Mouse (Mus musculus): ENCODE measurements at regions not wholly inside any gene's neighbourhood (a gene's known extent, or its start where the extent isn't known, plus 50 kb on each side); places are given as distances from the start of the nearest gene placed in this dataset.
"Not testable (repeated sequence)": the region's sequence is repeated elsewhere in the genome, so short reads cannot be mapped to it uniquely, and the experiment has no call there.

- intact Hi-C loops (cut with DNase I), result no loop called here
- no peak for DNase-seq (ENCODE audit: low spot score in 2 of 2)
These were observed 346.7 kb downstream of the Samd5 start for GRCm38 (mm10) chr10:9328324-9328723.

- DNase-seq (ENCODE audit: low spot score in 2 of 2); intact Hi-C loops (cut with DNase I): not testable (repeated sequence)
These were observed 347.1 kb downstream of the Samd5 start for GRCm38 (mm10) chr10:9327881-9328280.

- no peak for DNase-seq (ENCODE audit: low spot score in 2 of 2)
- intact Hi-C loops (cut with DNase I), result no loop called here
These were observed 362.7 kb downstream of the Samd5 start for GRCm38 (mm10) chr10:9312326-9312725.

GRCm38 (mm10) chr10:9310346-9310745, 364.7 kb downstream of the Samd5 start:
- DNase-seq (ENCODE audit: low spot score in 2 of 2), result no peak
- intact Hi-C loops (cut with DNase I), result no loop called here

- no peak for DNase-seq (ENCODE audit: low spot score in 2 of 2)
- intact Hi-C loops (cut with DNase I), result no loop called here
These were observed 379.0 kb downstream of the Samd5 start for GRCm38 (mm10) chr10:9296055-9296454.

- DNase-seq (ENCODE audit: low spot score in 2 of 2), result no peak
These were observed 379.7 kb downstream of the Samd5 start for GRCm38 (mm10) chr10:9295269-9295668.

GRCm38 (mm10) chr10:9294620-9295019, 380.4 kb downstream of the Samd5 start:
- DNase-seq (ENCODE audit: low spot score in 2 of 2), result peak in 1 of 2 experiments; percentile 29
- intact Hi-C loops (cut with DNase I), result no loop called here

More at GRCm38 (mm10) chr10:9295269-9295668, 379.7 kb downstream of the Samd5 start:
- intact Hi-C loops (cut with DNase I), result no loop called here

GRCm38 (mm10) chr10:9291456-9292146, 383.4 kb downstream of the Samd5 start:
- DNase-seq (ENCODE audit: low spot score in 2 of 2), result peak in 1 of 2 experiments; percentile 19

GRCm38 (mm10) chr10:9272940-9273339, 387.1 kb upstream of the Sash1 start:
- DNase-seq (ENCODE audit: low spot score in 2 of 2), result no peak

More at GRCm38 (mm10) chr10:9291456-9292146, 383.4 kb downstream of the Samd5 start:
- intact Hi-C loops (cut with DNase I), result no loop called here

GRCm38 (mm10) chr10:9272243-9272642, 386.4 kb upstream of the Sash1 start:
- DNase-seq (ENCODE audit: low spot score in 2 of 2), result no peak
- intact Hi-C loops (cut with DNase I), result no loop called here

More at GRCm38 (mm10) chr10:9272940-9273339, 387.1 kb upstream of the Sash1 start:
- intact Hi-C loops (cut with DNase I), result no loop called here

GRCm38 (mm10) chr10:9265528-9265927, 379.7 kb upstream of the Sash1 start:
- no peak for DNase-seq (ENCODE audit: low spot score in 2 of 2)
- intact Hi-C loops (cut with DNase I), result no loop called here

- DNase-seq (ENCODE audit: low spot score in 2 of 2), result no peak
These were observed 378.6 kb upstream of the Sash1 start for GRCm38 (mm10) chr10:9264309-9265000.

GRCm38 (mm10) chr10:9258705-9259104, 372.8 kb upstream of the Sash1 start:
- intact Hi-C loops (cut with DNase I), result no loop called here
- peak in 1 of 2 experiments; percentile 59 for DNase-seq (ENCODE audit: low spot score in 2 of 2)

More at GRCm38 (mm10) chr10:9264309-9265000, 378.6 kb upstream of the Sash1 start:
- intact Hi-C loops (cut with DNase I), result no loop called here

GRCm38 (mm10) chr10:9252941-9253217, 367.0 kb upstream of the Sash1 start:
- intact Hi-C loops (cut with DNase I), result no loop called here
- no peak for DNase-seq (ENCODE audit: low spot score in 2 of 2)

GRCm38 (mm10) chr10:9252120-9252940, 366.5 kb upstream of the Sash1 start:
- intact Hi-C loops (cut with DNase I), result no loop called here
- DNase-seq (ENCODE audit: low spot score in 2 of 2), result no peak

- intact Hi-C loops (cut with DNase I), result no loop called here
- no peak for DNase-seq (ENCODE audit: low spot score in 2 of 2)
These were observed 357.4 kb upstream of the Sash1 start for GRCm38 (mm10) chr10:9243281-9243618.

GRCm38 (mm10) chr10:9242596-9243280, 356.9 kb upstream of the Sash1 start:
- no peak for DNase-seq (ENCODE audit: low spot score in 2 of 2)
- intact Hi-C loops (cut with DNase I), result no loop called here

- peak; percentile 32 to 76 for DNase-seq (ENCODE audit: low spot score in 2 of 2)
- intact Hi-C loops (cut with DNase I), result no loop called here
These were observed 354.1 kb upstream of the Sash1 start for GRCm38 (mm10) chr10:9239956-9240355.

- DNase-seq (ENCODE audit: low spot score in 2 of 2), result no peak
- intact Hi-C loops (cut with DNase I), result no loop called here
These were observed 345.9 kb upstream of the Sash1 start for GRCm38 (mm10) chr10:9231751-9232150.

- intact Hi-C loops (cut with DNase I), result no loop called here
- DNase-seq (ENCODE audit: low spot score in 2 of 2), result no peak
These were observed 343.2 kb upstream of the Sash1 start for GRCm38 (mm10) chr10:9229116-9229515.
